Comparison of ENCODE assay signal across 23 mouse cellular contexts in genomic region chr11:54141200-54141971, GRCm38 (mm10). TPM values are rescaled to one million over a fixed set of nuclear protein-coding genes. Genes with fewer than 3 reads are reported as not detected.
DNase-seq lines count a peak whose midpoint lies in the region; ATAC-seq and TF ChIP-seq lines count a peak whose summit lies in the region.
"Had no signal": no experiment of that assay in that cellular context is flagged by ENCODE, and none has a peak within 500 bp of the region (broad histone marks: within the 10 kb centered on the region; RNA-seq: fewer than 3 reads in every experiment).

No protein-coding gene starts in this region.

- no peaks in the 10 kb centered on the region for H3K27me3 ChIP-seq in liver, embryonic 14.5 days (ENCODE audit: control insufficient read depth, insufficient read depth, low read length)
- no peaks in the 10 kb centered on the region for H3K27me3 ChIP-seq in liver, embryonic 11.5 days (replicated peaks; ENCODE audit: control insufficient read depth, insufficient read depth, low read length)
- H3K27me3 ChIP-seq in CH12.LX (replicated peaks) (peaks cover 3% of the 10 kb centered on the region), Patski (no peaks in the 10 kb centered on the region)
- no peaks in the 10 kb centered on the region for H3K27me3 ChIP-seq in cerebellum, adult 2 months (ENCODE audit: control insufficient read depth, insufficient read depth, low read length)
- H3K27me3 ChIP-seq in hindbrain, embryonic 14.5 days (ENCODE audit: control insufficient read depth, insufficient read depth, low read length) = no peaks in the 10 kb centered on the region
- H3K27me3 ChIP-seq: embryonic facial prominence, embryonic 12.5 days; hindbrain, embryonic 12.5 days; intestine, embryonic 15.5 days; limb, embryonic 13.5 days; midbrain, embryonic 12.5 days; stomach, embryonic 15.5 days had no signal

- dilution Hi-C loops in CH12.LX (cut with MboI; ENCODE audit: extremely low pct_ligation_motif_present, extremely low pct_unique_long_range_greater_than_20kb, low sequenced_read_pairs) = no loop called here

- POLR2A ChIA-PET in Patski (lab: Charles Lee) = no interaction called here

- no peak for TF ChIP-seq POLR2A in CH12.LX (IDR thresholded peaks at IDR 0.05; ENCODE audit: low read depth, low read length)
- no peak for TF ChIP-seq POLR2A in cerebellum, adult 2 months (IDR thresholded peaks at IDR 0.05; ENCODE audit: borderline replicate concordance, insufficient read depth, low read length)

- H3K4me1 ChIP-seq in liver, embryonic 14.5 days (replicated peaks; ENCODE audit: control insufficient read depth in 2 of 2, insufficient read depth in 2 of 2, low read length in 1 of 2) = no peaks in the 10 kb centered on the region
- H3K4me1 ChIP-seq in liver, embryonic 11.5 days (replicated peaks; ENCODE audit: control insufficient read depth, insufficient read depth, low read length) = no peaks in the 10 kb centered on the region
- peaks cover 11 to 15% of the 10 kb centered on the region in 2 experiments for H3K4me1 ChIP-seq in CH12.LX (ENCODE audit: control insufficient read depth in 1 of 2, insufficient read depth in 2 of 2)
- no peaks in the 10 kb centered on the region for H3K4me1 ChIP-seq in cerebellum, adult 2 months (ENCODE audit: control insufficient read depth, insufficient read depth, low read length)
- no peaks in the 10 kb centered on the region for H3K4me1 ChIP-seq in hindbrain, embryonic 14.5 days (replicated peaks; ENCODE audit: control insufficient read depth, insufficient read depth, low read length)
- H3K4me1 ChIP-seq: embryonic facial prominence, embryonic 12.5 days; hindbrain, embryonic 12.5 days; intestine, embryonic 15.5 days; limb, embryonic 13.5 days; stomach, embryonic 15.5 days had no signal

- H3K4me2 ChIP-seq in liver, embryonic 14.5 days (ENCODE audit: low read depth) = no peak overlapping the region
- no peak overlapping the region for H3K4me2 ChIP-seq in liver, embryonic 11.5 days
- H3K4me2 ChIP-seq in CH12.LX (ENCODE audit: insufficient read depth, low read depth, poor library complexity, severe bottlenecking) = no peak overlapping the region
- no peak overlapping the region for H3K4me2 ChIP-seq in hindbrain, embryonic 14.5 days (replicated peaks)
- H3K4me2 ChIP-seq: embryonic facial prominence, embryonic 12.5 days; hindbrain, embryonic 12.5 days; intestine, embryonic 15.5 days; limb, embryonic 13.5 days; midbrain, embryonic 12.5 days; stomach, embryonic 15.5 days had no signal

- no peaks in the 10 kb centered on the region for H3K79me2 ChIP-seq in CH12.LX (replicated peaks; ENCODE audit: control insufficient read depth, extremely low read depth, insufficient read depth, poor library complexity, severe bottlenecking)

- H3K9me3 ChIP-seq in liver, embryonic 14.5 days (ENCODE audit: control insufficient read depth, low read length) = no peaks in the 10 kb centered on the region
- no peaks in the 10 kb centered on the region for H3K9me3 ChIP-seq in liver, embryonic 11.5 days (ENCODE audit: control insufficient read depth, low read length)
- H3K9me3 ChIP-seq in CH12.LX (replicated peaks; ENCODE audit: low read length) = peaks cover 4% of the 10 kb centered on the region
- no peaks in the 10 kb centered on the region for H3K9me3 ChIP-seq in hindbrain, embryonic 14.5 days (ENCODE audit: control insufficient read depth, low read length)
- H3K9me3 ChIP-seq: embryonic facial prominence, embryonic 12.5 days; hindbrain, embryonic 12.5 days; intestine, embryonic 15.5 days; limb, embryonic 13.5 days; midbrain, embryonic 12.5 days; stomach, embryonic 15.5 days had no signal

- no peak overlapping the region for H3K9ac ChIP-seq in liver, embryonic 14.5 days (replicated peaks)
- no peak overlapping the region for H3K9ac ChIP-seq in liver, embryonic 11.5 days (ENCODE audit: low read depth, low read length)
- H3K9ac ChIP-seq in CH12.LX (ENCODE audit: insufficient read depth, low read depth) = no peak overlapping the region
- H3K9ac ChIP-seq in hindbrain, embryonic 14.5 days = no peak overlapping the region
- H3K9ac ChIP-seq: embryonic facial prominence, embryonic 12.5 days; hindbrain, embryonic 12.5 days; intestine, embryonic 15.5 days; limb, embryonic 13.5 days; midbrain, embryonic 12.5 days; stomach, embryonic 15.5 days had no signal

- whole genome bisulfite sequencing in liver, embryonic 14.5 days (ENCODE audit: insufficient replicate concordance) = 77% methylated on average over 7 of the region's 7 CpGs
- WGBS in liver, embryonic 11.5 days = 77% methylated on average over 7 of the region's 7 CpGs
- 87% methylated on average over 7 of the region's 7 CpGs for WGBS in cerebellum, adult 2 months
- WGBS in hindbrain, embryonic 14.5 days = 87% methylated on average over 7 of the region's 7 CpGs

- ATAC-seq in liver, embryonic 14.5 days (ENCODE audit: insufficient read depth) = no peak
- no peak for ATAC-seq in liver, embryonic 11.5 days (replicated peaks; ENCODE audit: low FRiP score)
- ATAC-seq in Patski = no peak
- ATAC-seq in hindbrain, embryonic 14.5 days (ENCODE audit: low FRiP score) = no peak
- ATAC-seq: CD4-positive, CD25-positive, alpha-beta regulatory T cell, adult 4 months; intestine, embryonic 15.5 days had no signal

- peak; percentile 32 for TF ChIP-seq RAD21 in CH12.LX (IDR thresholded peaks at IDR 0.05; ENCODE audit: low read depth, low read length)

- in situ Hi-C loops in CH12.LX (cut with MboI; ENCODE audit: low pct_ligation_motif_present, low pct_unique_long_range_greater_than_20kb, low sequenced_read_pairs) = loop anchor here (5.0 kb wide), 1 partner anchor 111 kb away; no protein-coding TSS in a partner anchor
- in situ Hi-C loops in Patski (cut with MboI; ENCODE audit: low pct_unique_long_range_greater_than_20kb) = loop anchor here (5.0 to 10.0 kb wide), 2 partner anchors 111 to 213 kb away; no protein-coding TSS in a partner anchor

- intact Hi-C loops in gastrocnemius, adult 2 months (cut with DNase I) = no loop called here

- H3K27ac ChIP-seq in liver, embryonic 14.5 days = no peak overlapping the region
- no peak overlapping the region for H3K27ac ChIP-seq in liver, embryonic 11.5 days (ENCODE audit: low read depth, low read length)
- H3K27ac ChIP-seq in CH12.LX (ENCODE audit: insufficient read depth, low read depth) = no peak overlapping the region
- H3K27ac ChIP-seq in cerebellum, adult 2 months (ENCODE audit: insufficient read depth, low read length) = no peak overlapping the region
- H3K27ac ChIP-seq in gastrocnemius, adult 2 months = no peak overlapping the region
- H3K27ac ChIP-seq in hindbrain, embryonic 14.5 days = no peak overlapping the region
- H3K27ac ChIP-seq: embryonic facial prominence, embryonic 12.5 days; hindbrain, embryonic 12.5 days; intestine, embryonic 15.5 days; limb, embryonic 13.5 days; macrophage; midbrain, embryonic 12.5 days; stomach, embryonic 15.5 days had no signal

- H3K36me3 ChIP-seq in liver, embryonic 14.5 days (replicated peaks; ENCODE audit: control insufficient read depth, insufficient read depth, low read depth) = no peaks in the 10 kb centered on the region
- H3K36me3 ChIP-seq in liver, embryonic 11.5 days (ENCODE audit: control insufficient read depth, insufficient read depth, low read length) = no peaks in the 10 kb centered on the region
- H3K36me3 ChIP-seq in CH12.LX (replicated peaks in 1 of 2; ENCODE audit: control insufficient read depth in 1 of 2, insufficient read depth in 1 of 2, low read length in 1 of 2) = no peaks in the 10 kb centered on the region
- no peaks in the 10 kb centered on the region for H3K36me3 ChIP-seq in hindbrain, embryonic 14.5 days (replicated peaks; ENCODE audit: control insufficient read depth, insufficient read depth)
- H3K36me3 ChIP-seq: embryonic facial prominence, embryonic 12.5 days; hindbrain, embryonic 12.5 days; intestine, embryonic 15.5 days; limb, embryonic 13.5 days; midbrain, embryonic 12.5 days; stomach, embryonic 15.5 days had no signal

- H3K4me3 ChIP-seq in liver, embryonic 14.5 days (ENCODE audit: insufficient read depth in 1 of 2, low read depth in 2 of 2, low read length in 2 of 2) = no peak overlapping the region
- H3K4me3 ChIP-seq in liver, embryonic 11.5 days (ENCODE audit: low read depth, low read length) = no peak overlapping the region
- no peak overlapping the region for H3K4me3 ChIP-seq in CH12.LX (replicated peaks in 1 of 3; ENCODE audit: low read depth in 2 of 3, low read length in 2 of 3, poor library complexity in 1 of 3)
- no peak overlapping the region for H3K4me3 ChIP-seq in cerebellum, adult 2 months (replicated peaks; ENCODE audit: insufficient read depth, low read depth, low read length)
- no peak overlapping the region for H3K4me3 ChIP-seq in gastrocnemius, adult 2 months
- H3K4me3 ChIP-seq in hindbrain, embryonic 14.5 days (replicated peaks; ENCODE audit: low read length) = no peak overlapping the region
- H3K4me3 ChIP-seq: embryonic facial prominence, embryonic 12.5 days; hindbrain, embryonic 12.5 days; intestine, embryonic 15.5 days; limb, embryonic 13.5 days; midbrain, embryonic 12.5 days; stomach, embryonic 15.5 days had no signal

- CTCF ChIA-PET in Patski (lab: Charles Lee) = interaction anchor here (1.0 to 16.8 kb wide), 5 partner anchors 8 to 113 kb away, joined by 3 to 157 read pairs (median 4); no protein-coding TSS in a partner anchor

- DNase-seq in liver, embryonic 14.5 days (ENCODE audit: low read depth in 3 of 3, low spot score in 3 of 3) = no peak
- DNase-seq in liver, embryonic 11.5 days (ENCODE audit: low spot score) = no peak
- peak; percentile 45 for DNase-seq in 3134 (ENCODE audit: extremely low read depth, insufficient read length, low spot score)
- DNase-seq in CH12.LX (ENCODE audit: extremely low read depth) = no peak
- no peak for DNase-seq in Patski (ENCODE audit: low read depth, low spot score)
- DNase-seq in cerebellum, adult 2 months = no peak
- no peak for DNase-seq in gastrocnemius, adult 2 months
- no peak for DNase-seq in hindbrain, embryonic 14.5 days (ENCODE audit: low spot score)
- DNase-seq: adrenal gland, postnatal 36 days; cerebellum, adult 9-10 months; gastrocnemius, postnatal 10 days; heart, adult 18-20 months; kidney, postnatal 14 days; lung, adult 18-20 months; retina, postnatal 1 day had no signal

- TF ChIP-seq CTCF in liver, embryonic 14.5 days (IDR thresholded peaks at IDR 0.05; ENCODE audit: low read depth) = peak; percentile 40
- TF ChIP-seq CTCF in CH12.LX (conservative IDR thresholded peaks at IDR 0.05 in 1 of 2, IDR thresholded peaks at IDR 0.05 in 1 of 2; ENCODE audit: low read depth in 2 of 2, low read length in 2 of 2) (peak in 1 of 2 experiments; percentile 53; a peak in 2 of 4 replicates), Patski (IDR thresholded peaks at IDR 0.05) (peak; percentile 53)
- no peak for TF ChIP-seq CTCF in cerebellum, adult 2 months (IDR thresholded peaks at IDR 0.05; ENCODE audit: borderline replicate concordance, insufficient read depth, low read depth, low read length)
- no peak; the same call in 1 of the 2 replicates for TF ChIP-seq CTCF in gastrocnemius, adult 2 months (IDR thresholded peaks at IDR 0.05)

- TF ChIP-seq EP300 in liver, embryonic 14.5 days (IDR thresholded peaks at IDR 0.05; ENCODE audit: low read depth) = no peak
- no peak for TF ChIP-seq EP300 in CH12.LX (IDR thresholded peaks at IDR 0.05; ENCODE audit: low read length)

RNA-seq across cellular contexts. Expression of gene P4ha2, which starts 41.5 kb away (rescaled TPM):
- 1.4 and 1.7 TPM in 2 replicates for polyA plus RNA-seq in liver, embryonic 14.5 days (2012; rRNA removed)
- polyA plus RNA-seq in liver, embryonic 14.5 days (2014; fragmentation: Nextera tagmentation; extraction: Ambion mirVana) = 1.8 and 2.2 TPM in 2 replicates
- 24.3 and 25.7 TPM in 2 replicates for polyA plus RNA-seq in liver, embryonic 11.5 days (2014; fragmentation: Nextera tagmentation; extraction: Ambion mirVana)
- total RNA-seq in CH12.LX (2012; rRNA removed) = 5.0 and 10.0 TPM in 2 replicates
- total RNA-seq in CH12.LX (2014; rRNA removed) = 7.9 and 10.1 TPM in 2 replicates
- 3.6 and 4.2 TPM in 2 replicates for polyA plus RNA-seq in CH12.LX (2012; ENCODE audit: insufficient read length, low read depth)
- 66.8 TPM for polyA plus RNA-seq in Patski (2021)
- polyA plus RNA-seq in cerebellum, adult 2 months (2012; rRNA removed) = 13.6 and 14.2 TPM in 2 replicates
- total RNA-seq in gastrocnemius, adult 2 months (2021) = 10 to 100 TPM; 27.2 to 46.2 TPM
- 8.9 and 10.4 TPM in 2 replicates for polyA plus RNA-seq in hindbrain, embryonic 14.5 days (2014; fragmentation: Nextera tagmentation; extraction: Ambion mirVana)
- polyA plus RNA-seq: CD4-positive, CD25-positive, alpha-beta regulatory T cell, adult 4 months had no signal

Comparison
In these comparisons a context has a peak if more than half of its experiments do, and no peak if none do; other contexts are left out.
1. CTCF ChIP-seq: peak in liver, embryonic 14.5 days (single experiment) and Patski (single experiment); none in cerebellum, adult 2 months (single experiment) and gastrocnemius, adult 2 months (single experiment).